Mouse (Mus musculus): ENCODE data around the gene Fgfr2.

- no peak for TF ChIP-seq CTCF (IDR thresholded peaks at IDR 0.05; ENCODE audit: extremely low read depth, insufficient read length, insufficient replicate concordance, low read depth, low read length)
- no peak for TF ChIP-seq POLR2A (IDR thresholded peaks at IDR 0.05; ENCODE audit: low read depth, low read length)
Measured at GRCm38 (mm10) chr7:131660726-131661125, 1462.4 kb downstream of the Fgfr2 start.

Data from small intestine, adult 2 months (tissue).